Mouse (Mus musculus): ENCODE results near the gene Ppp2r3c. TPM values are rescaled to one million over a fixed set of nuclear protein-coding genes. Genes with fewer than 3 reads are reported as not detected.

The Ppp2r3c gene
- polyA plus RNA-seq, 1 experiment from 2014 or later = 28.2 TPM

DNA sequence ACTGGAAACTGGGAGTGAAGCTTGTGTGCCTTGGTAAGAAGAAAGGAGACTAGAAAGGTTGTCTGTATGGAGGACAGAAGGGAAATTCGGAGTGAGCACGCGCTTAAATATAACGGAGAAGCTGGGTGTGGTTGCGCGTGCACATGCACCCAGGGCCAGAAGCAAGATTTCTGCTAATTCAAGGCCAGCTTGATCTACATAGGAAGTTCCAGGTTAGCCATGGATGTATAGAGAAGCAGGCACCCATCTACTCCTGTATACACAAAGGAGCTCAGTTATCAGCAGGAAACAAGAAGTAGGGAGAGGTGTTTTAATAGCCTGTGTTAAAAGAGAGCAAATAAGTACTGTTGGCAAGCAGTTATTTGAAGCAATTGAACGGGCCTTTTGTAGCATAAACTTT lies 22.9 kb upstream of the Ppp2r3c start:
- H3K9ac ChIP-seq (ENCODE audit: low read length) = no peak overlapping the region
- no peaks in the 10 kb centered on the region for H3K36me3 ChIP-seq (ENCODE audit: control insufficient read depth, insufficient read depth, low read length)
- H3K4me3 ChIP-seq (ENCODE audit: low read depth, low read length) = no peak overlapping the region
- no peaks in the 10 kb centered on the region for H3K9me3 ChIP-seq (ENCODE audit: control insufficient read depth, low read length)
- no peak overlapping the region for H3K27ac ChIP-seq (replicated peaks; ENCODE audit: low read depth, low read length)
- no peaks in the 10 kb centered on the region for H3K27me3 ChIP-seq (ENCODE audit: control insufficient read depth, insufficient read depth, low read length)
- peaks cover 6% of the 10 kb centered on the region for H3K4me1 ChIP-seq (ENCODE audit: control insufficient read depth, insufficient read depth, low read length)
- 95% methylated on average over 7 of the region's 7 CpGs for WGBS
- no peak for DNase-seq (ENCODE audit: low spot score)
- no peak overlapping the region for H3K4me2 ChIP-seq (ENCODE audit: low read depth, severe bottlenecking)
- ATAC-seq (ENCODE audit: insufficient number of reproducible peaks, low FRiP score, low TSS enrichment, low read depth) = no peak

GRCm38 (mm10) chr12:55321642-55322291 lies 19.0 kb upstream of the Ppp2r3c start:
- Histone ChIP-seq H3K27ac (replicated peaks; ENCODE audit: low read depth, low read length) (peak overlapping the region; percentile 81), H3K4me3 (ENCODE audit: low read depth, low read length) (no peak overlapping the region), H3K4me2 (ENCODE audit: low read depth, severe bottlenecking) (no peak overlapping the region; the same call in 1 of the 2 replicates), H3K27me3 (ENCODE audit: control insufficient read depth, insufficient read depth, low read length) (no peaks in the 10 kb centered on the region), H3K9me3 (ENCODE audit: control insufficient read depth, low read length) (no peaks in the 10 kb centered on the region), H3K4me1 (ENCODE audit: control insufficient read depth, insufficient read depth, low read length) (peaks cover 6% of the 10 kb centered on the region), H3K36me3 (ENCODE audit: control insufficient read depth, insufficient read depth, low read length) (peaks cover 2% of the 10 kb centered on the region; the same call in 1 of the 2 replicates), H3K9ac (ENCODE audit: low read length) (no peak overlapping the region)
- ATAC-seq (ENCODE audit: insufficient number of reproducible peaks, low FRiP score, low TSS enrichment, low read depth) (no peak), DNase-seq (ENCODE audit: low spot score) (peak; percentile 41)
- 55% methylated on average over 18 of the region's 18 CpGs for WGBS

DNA sequence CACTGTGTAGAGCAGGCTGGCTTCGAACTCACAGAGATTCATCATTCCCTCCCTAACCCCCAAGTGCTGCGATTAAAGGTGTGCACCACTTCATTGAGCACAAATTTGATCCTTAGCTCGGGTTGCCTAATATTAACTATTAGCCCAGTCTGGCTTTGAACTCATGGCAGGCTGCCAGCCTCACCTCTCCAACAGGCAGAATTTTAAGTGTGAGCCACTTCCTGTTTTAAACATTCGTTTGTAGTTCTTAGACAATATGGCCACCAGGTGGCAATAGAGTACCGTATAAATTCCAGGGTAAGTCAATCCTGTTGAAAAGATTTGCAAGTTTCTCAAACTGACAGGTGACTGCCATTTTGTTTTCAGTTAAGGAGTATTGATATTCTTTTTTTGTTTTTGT lies 12.4 kb upstream of the Ppp2r3c start:
- Histone ChIP-seq H3K4me3 (ENCODE audit: low read depth, low read length) (no peak overlapping the region), H3K27ac (replicated peaks; ENCODE audit: low read depth, low read length) (no peak overlapping the region), H3K36me3 (ENCODE audit: control insufficient read depth, insufficient read depth, low read length) (peaks cover 2% of the 10 kb centered on the region; the same call in 1 of the 2 replicates), H3K9me3 (ENCODE audit: control insufficient read depth, low read length) (no peaks in the 10 kb centered on the region), H3K9ac (ENCODE audit: low read length) (no peak overlapping the region), H3K4me2 (ENCODE audit: low read depth, severe bottlenecking) (no peak overlapping the region), H3K27me3 (ENCODE audit: control insufficient read depth, insufficient read depth, low read length) (no peaks in the 10 kb centered on the region), H3K4me1 (ENCODE audit: control insufficient read depth, insufficient read depth, low read length) (no peaks in the 10 kb centered on the region)
- ATAC-seq (ENCODE audit: insufficient number of reproducible peaks, low FRiP score, low TSS enrichment, low read depth) = no peak
- WGBS = 50% methylated on average over 5 of the region's 5 CpGs
- DNase-seq (ENCODE audit: low spot score) = peak; percentile 77

GRCm38 (mm10) chr12:55313901-55314300 lies 11.1 kb upstream of the Ppp2r3c start:
- Histone ChIP-seq H3K27me3 (ENCODE audit: control insufficient read depth, insufficient read depth, low read length) (no peaks in the 10 kb centered on the region), H3K27ac (replicated peaks; ENCODE audit: low read depth, low read length) (no peak overlapping the region), H3K9me3 (ENCODE audit: control insufficient read depth, low read length) (no peaks in the 10 kb centered on the region), H3K4me3 (ENCODE audit: low read depth, low read length) (no peak overlapping the region), H3K4me1 (ENCODE audit: control insufficient read depth, insufficient read depth, low read length) (no peaks in the 10 kb centered on the region), H3K9ac (ENCODE audit: low read length) (no peak overlapping the region), H3K36me3 (ENCODE audit: control insufficient read depth, insufficient read depth, low read length) (no peaks in the 10 kb centered on the region; the same call in 1 of the 2 replicates), H3K4me2 (ENCODE audit: low read depth, severe bottlenecking) (no peak overlapping the region)
- DNase-seq (ENCODE audit: low spot score) (no peak), ATAC-seq (ENCODE audit: insufficient number of reproducible peaks, low FRiP score, low TSS enrichment, low read depth) (no peak)
- WGBS = 87% methylated on average over 5 of the region's 5 CpGs

GRCm38 (mm10) chr12:55311841-55312240 lies 9.0 kb upstream of the Ppp2r3c start:
- Histone ChIP-seq H3K36me3 (ENCODE audit: control insufficient read depth, insufficient read depth, low read length) (no peaks in the 10 kb centered on the region; the same call in 1 of the 2 replicates), H3K4me1 (ENCODE audit: control insufficient read depth, insufficient read depth, low read length) (no peaks in the 10 kb centered on the region), H3K9ac (ENCODE audit: low read length) (no peak overlapping the region), H3K4me3 (ENCODE audit: low read depth, low read length) (no peak overlapping the region), H3K27ac (replicated peaks; ENCODE audit: low read depth, low read length) (no peak overlapping the region), H3K4me2 (ENCODE audit: low read depth, severe bottlenecking) (no peak overlapping the region), H3K27me3 (ENCODE audit: control insufficient read depth, insufficient read depth, low read length) (no peaks in the 10 kb centered on the region), H3K9me3 (ENCODE audit: control insufficient read depth, low read length) (no peaks in the 10 kb centered on the region)
- 87% methylated on average over 7 of the region's 7 CpGs for WGBS
- ATAC-seq (ENCODE audit: insufficient number of reproducible peaks, low FRiP score, low TSS enrichment, low read depth) = no peak
- DNase-seq (ENCODE audit: low spot score) = no peak

DNA sequence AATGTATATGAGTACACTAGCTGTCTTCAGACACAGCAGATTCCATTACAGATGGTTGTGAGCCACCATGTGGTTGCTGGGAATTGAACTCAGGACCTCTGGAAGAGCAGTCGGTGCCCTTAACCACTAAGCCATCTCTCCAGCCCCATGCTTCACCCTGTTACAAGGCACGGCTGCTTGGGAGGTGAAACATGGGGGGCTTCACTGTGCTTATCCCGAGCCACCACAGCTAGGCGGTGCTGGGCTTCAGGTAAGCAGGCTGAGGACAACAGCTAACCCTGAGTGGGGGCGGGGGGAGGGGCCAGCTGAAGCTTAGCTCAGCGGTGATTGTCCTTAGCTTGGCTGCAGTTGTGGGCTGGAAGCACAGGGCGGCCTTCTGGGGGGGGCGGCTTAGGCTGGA lies 6.7 kb upstream of the Ppp2r3c start:
- Histone ChIP-seq H3K36me3 (ENCODE audit: control insufficient read depth, insufficient read depth, low read length) (no peaks in the 10 kb centered on the region; the same call in 1 of the 2 replicates), H3K4me2 (ENCODE audit: low read depth, severe bottlenecking) (no peak overlapping the region), H3K9ac (ENCODE audit: low read length) (no peak overlapping the region), H3K27ac (replicated peaks; ENCODE audit: low read depth, low read length) (no peak overlapping the region), H3K27me3 (ENCODE audit: control insufficient read depth, insufficient read depth, low read length) (no peaks in the 10 kb centered on the region), H3K4me1 (ENCODE audit: control insufficient read depth, insufficient read depth, low read length) (no peaks in the 10 kb centered on the region), H3K4me3 (ENCODE audit: low read depth, low read length) (no peak overlapping the region), H3K9me3 (ENCODE audit: control insufficient read depth, low read length) (no peaks in the 10 kb centered on the region)
- ATAC-seq (ENCODE audit: insufficient number of reproducible peaks, low FRiP score, low TSS enrichment, low read depth) = no peak
- 79% methylated on average over 8 of the region's 8 CpGs for WGBS
- no peak for DNase-seq (ENCODE audit: low spot score)

DNA sequence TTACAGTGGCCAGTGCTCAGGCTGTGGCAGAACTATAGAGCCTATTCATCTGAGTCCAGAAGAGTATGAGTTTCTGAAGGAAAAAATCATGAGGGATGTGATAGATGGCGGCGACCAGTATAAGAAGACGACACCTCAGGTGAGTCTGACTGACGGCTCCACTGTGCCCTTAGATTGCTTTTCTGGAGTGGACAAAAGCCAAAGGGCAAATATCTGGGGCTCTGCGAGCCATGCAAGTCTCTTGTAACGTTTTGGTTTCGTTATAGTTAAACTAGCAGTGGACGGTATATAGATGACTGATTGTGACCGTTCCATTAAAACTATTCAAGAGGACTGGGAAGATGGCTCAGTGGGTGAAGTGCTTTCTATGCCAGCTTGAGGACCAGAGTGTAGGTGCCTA lies 5.9 kb upstream of the Ppp2r3c start:
- ATAC-seq (ENCODE audit: insufficient number of reproducible peaks, low FRiP score, low TSS enrichment, low read depth) = no peak
- H3K36me3 ChIP-seq (ENCODE audit: control insufficient read depth, insufficient read depth, low read length) = no peaks in the 10 kb centered on the region
- no peak overlapping the region for H3K4me2 ChIP-seq (ENCODE audit: low read depth, severe bottlenecking)
- no peak overlapping the region for H3K9ac ChIP-seq (ENCODE audit: low read length)
- 93% methylated on average over 9 of the region's 9 CpGs for WGBS
- H3K4me3 ChIP-seq (ENCODE audit: low read depth, low read length) = no peak overlapping the region
- H3K9me3 ChIP-seq (ENCODE audit: control insufficient read depth, low read length) = no peaks in the 10 kb centered on the region
- H3K27ac ChIP-seq (replicated peaks; ENCODE audit: low read depth, low read length) = no peak overlapping the region
- DNase-seq (ENCODE audit: low spot score) = no peak
- H3K27me3 ChIP-seq (ENCODE audit: control insufficient read depth, insufficient read depth, low read length) = no peaks in the 10 kb centered on the region
- no peaks in the 10 kb centered on the region for H3K4me1 ChIP-seq (ENCODE audit: control insufficient read depth, insufficient read depth, low read length)

GRCm38 (mm10) chr12:55307566-55307965 lies 4.8 kb upstream of the Ppp2r3c start:
- ATAC-seq (ENCODE audit: insufficient number of reproducible peaks, low FRiP score, low TSS enrichment, low read depth) (no peak), DNase-seq (ENCODE audit: low spot score) (no peak)
- Histone ChIP-seq H3K9ac (ENCODE audit: low read length) (no peak overlapping the region), H3K36me3 (ENCODE audit: control insufficient read depth, insufficient read depth, low read length) (no peaks in the 10 kb centered on the region), H3K4me1 (ENCODE audit: control insufficient read depth, insufficient read depth, low read length) (no peaks in the 10 kb centered on the region), H3K9me3 (ENCODE audit: control insufficient read depth, low read length) (no peaks in the 10 kb centered on the region), H3K4me2 (ENCODE audit: low read depth, severe bottlenecking) (no peak overlapping the region), H3K27me3 (ENCODE audit: control insufficient read depth, insufficient read depth, low read length) (no peaks in the 10 kb centered on the region), H3K27ac (replicated peaks; ENCODE audit: low read depth, low read length) (no peak overlapping the region), H3K4me3 (ENCODE audit: low read depth, low read length) (no peak overlapping the region)
- WGBS = 88% methylated on average over 6 of the region's 6 CpGs

- ATAC-seq (ENCODE audit: insufficient number of reproducible peaks, low FRiP score, low TSS enrichment, low read depth) = no peak
Observed at GRCm38 (mm10) chr12:55306371-55306770, 3.6 kb upstream of the Ppp2r3c start.

More at GRCm38 (mm10) chr12:55306371-55306770, 3.6 kb upstream of the Ppp2r3c start:
- no peak overlapping the region for H3K27ac ChIP-seq (replicated peaks; ENCODE audit: low read depth, low read length)
- no peaks in the 10 kb centered on the region for H3K27me3 ChIP-seq (ENCODE audit: control insufficient read depth, insufficient read depth, low read length)
- H3K36me3 ChIP-seq (ENCODE audit: control insufficient read depth, insufficient read depth, low read length) = no peaks in the 10 kb centered on the region
- H3K4me3 ChIP-seq (ENCODE audit: low read depth, low read length) = no peak overlapping the region
- no peaks in the 10 kb centered on the region for H3K4me1 ChIP-seq (ENCODE audit: control insufficient read depth, insufficient read depth, low read length)
- WGBS = 96% methylated on average over 4 of the region's 4 CpGs
- no peak overlapping the region for H3K4me2 ChIP-seq (ENCODE audit: low read depth, severe bottlenecking)
- H3K9ac ChIP-seq (ENCODE audit: low read length) = no peak overlapping the region
- H3K9me3 ChIP-seq (ENCODE audit: control insufficient read depth, low read length) = no peaks in the 10 kb centered on the region
- DNase-seq (ENCODE audit: low spot score) = no peak
